Mouse (Mus musculus) limb, embryonic 15.5 days (tissue): ENCODE data around the gene Mylk. TPM values are rescaled to one million over a fixed set of nuclear protein-coding genes. Genes with fewer than 3 reads are reported as not detected.

Source experiments
- ATAC-seq: fragments of 200-750 bp; cut with Nextera tagmentation; 2 replicates; pipeline ENCODE4 v1.8.0; 2017; ENCODE audit warnings: low read depth, moderate TSS enrichment; ENCODE audit not compliant: insufficient number of reproducible peaks, low FRiP score, low TSS enrichment
- H3K27ac ChIP-seq: fragments of 300-500 bp; sonication (generic); 2 replicates; pipeline ENCODE4 v1.5.1; 2015; ENCODE audit warnings: moderate library complexity, mild to moderate bottlenecking, inconsistent platforms
- H3K27me3 ChIP-seq: fragments of 300-500 bp; sonication (generic); 2 replicates; pipeline ENCODE4 v1.6.1; 2015; ENCODE audit warnings: inconsistent platforms
- H3K36me3 ChIP-seq: fragments of 300-500 bp; sonication (generic); 2 replicates; pipeline ENCODE4 v1.6.1; 2015; ENCODE audit warnings: inconsistent platforms
- H3K4me1 ChIP-seq: fragments of 300-500 bp; sonication (generic); 2 replicates; pipeline ENCODE4 v1.6.1; 2015; ENCODE audit warnings: inconsistent platforms
- H3K4me2 ChIP-seq: fragments of 300-500 bp; sonication (generic); 2 replicates; pipeline ENCODE4 v1.6.1; 2015; ENCODE audit warnings: mild to moderate bottlenecking, inconsistent platforms
- H3K4me3 ChIP-seq: fragments of 300-500 bp; sonication (generic); 2 replicates; pipeline ENCODE4 v1.5.1; 2015; ENCODE audit warnings: mild to moderate bottlenecking, inconsistent platforms
- H3K9ac ChIP-seq: fragments of 300-500 bp; sonication (generic); 2 replicates; pipeline ENCODE4 v1.6.1; 2015; ENCODE audit warnings: inconsistent platforms
- H3K9me3 ChIP-seq: fragments of 300-500 bp; sonication (generic); 2 replicates; pipeline ENCODE4 v1.6.1; 2016; ENCODE audit warnings: inconsistent platforms
- WGBS: fragments of 180-500 bp; shearing (Covaris S2); methylation state at CpG from one replicate; pipeline ENCODE4 v1.1.7; 2015; 5-methylcytosine and 5-hydroxymethylcytosine counted together
- polyA plus RNA-seq: library from polyadenylated mRNA; unstranded; fragments of >200 nt; fragmentation: Nextera tagmentation; extraction: Ambion mirVana; gene quantifications from 2 replicates; pipeline ENCODE4 v1.2.1, GENCODE M21; 2015

Gene Mylk
- polyA plus RNA-seq, 1 experiment from 2014 or later, result 13.7 TPM

- Histone ChIP-seq H3K27me3 (no peaks in the 10 kb centered on the region), H3K36me3 (no peaks in the 10 kb centered on the region), H3K9me3 (no peaks in the 10 kb centered on the region), H3K4me1 (0 out of 2 replicates have a peak, but pooled peaks cover 3% of the 10 kb centered on the region), H3K4me3 (no peak overlapping the region), H3K9ac (no peak overlapping the region), H3K4me2 (no peak overlapping the region), H3K27ac (no peak overlapping the region)
- no peak for ATAC-seq
- WGBS, result 71% methylated on average over 6 of the region's 6 CpGs
Observed at GRCm38 (mm10) chr16:35046081-35046775, 301.2 kb downstream of the Mylk start.

GRCm38 (mm10) chr16:35047272-35047969 is 302.4 kb downstream of the Mylk start:
- no peaks in the 10 kb centered on the region for H3K36me3 ChIP-seq
- ATAC-seq, result no peak
- no peak overlapping the region for H3K27ac ChIP-seq
- no peak overlapping the region for H3K9ac ChIP-seq
- 85% methylated on average over 6 of the region's 6 CpGs for WGBS
- 0 out of 2 replicates have a peak, but pooled peaks cover 3% of the 10 kb centered on the region for H3K4me1 ChIP-seq
- no peak overlapping the region for H3K4me2 ChIP-seq
- no peak overlapping the region for H3K4me3 ChIP-seq
- no peaks in the 10 kb centered on the region for H3K27me3 ChIP-seq
- H3K9me3 ChIP-seq, result no peaks in the 10 kb centered on the region

GRCm38 (mm10) chr16:35051066-35051465 is 306.1 kb downstream of the Mylk start:
- ATAC-seq, result no peak
- Histone ChIP-seq H3K27ac (no peak overlapping the region), H3K4me2 (no peak overlapping the region), H3K4me3 (no peak overlapping the region), H3K9ac (no peak overlapping the region), H3K4me1 (0 out of 2 replicates have a peak, but pooled peaks cover 3% of the 10 kb centered on the region), H3K9me3 (no peaks in the 10 kb centered on the region), H3K27me3 (no peaks in the 10 kb centered on the region), H3K36me3 (no peaks in the 10 kb centered on the region)
- 66% methylated on average over 5 of the region's 5 CpGs for WGBS

Other genes with a start within 250 kb of the Mylk start
- gene Kalrn, start 171.7 kb upstream of the Mylk start, polyA plus RNA-seq, result 9.2 and 9.8 TPM in 2 replicates
- gene Ropn1, start 95.3 kb upstream of the Mylk start, polyA plus RNA-seq, result not detected in 2 replicates
- 4.8 and 5.0 TPM in 2 replicates for gene Ccdc14, start 54.6 kb upstream of the Mylk start, polyA plus RNA-seq